Mouse (Mus musculus): Measurements from ENCODE around the gene Esp4. TPM values are rescaled to one million over a fixed set of nuclear protein-coding genes. Genes with fewer than 3 reads are reported as not detected.
"Not testable (repeated sequence)": the region's sequence is repeated elsewhere in the genome, so short reads cannot be mapped to it uniquely, and the experiment has no call there.

Gene Esp4
- polyA plus RNA-seq (2016; fragmentation: Nextera tagmentation; extraction: Ambion mirVana), result not detected in 2 replicates

- H3K36me3 ChIP-seq, result no peaks in the 10 kb centered on the region
- no peaks in the 10 kb centered on the region for H3K27me3 ChIP-seq (replicated peaks)
- H3K27ac ChIP-seq (ENCODE audit: poor library complexity, severe bottlenecking), result no peak within 1 kb of the TSS
- H3K4me3 ChIP-seq, result no peak within 1 kb of the TSS
- no peaks in the 10 kb centered on the region for H3K4me1 ChIP-seq (replicated peaks)
- no peak for ATAC-seq (ENCODE audit: insufficient number of reproducible peaks, low FRiP score)
- H3K9ac ChIP-seq, result no peak within 1 kb of the TSS
- no peaks in the 10 kb centered on the region for H3K9me3 ChIP-seq (replicated peaks)
- no peak within 1 kb of the TSS for H3K4me2 ChIP-seq
Observed at GRCm38 (mm10) chr17:40598294-40598693, at the start of gene Esp4. TSS of gene Esp4 (plus strand) at chr17:40598594.

- no peak overlapping the region for H3K9ac ChIP-seq
- no peak overlapping the region for H3K27ac ChIP-seq (ENCODE audit: poor library complexity, severe bottlenecking)
- H3K27me3 ChIP-seq (replicated peaks), result no peaks in the 10 kb centered on the region
- no peaks in the 10 kb centered on the region for H3K36me3 ChIP-seq
- H3K4me3 ChIP-seq, result no peak overlapping the region
- H3K4me1 ChIP-seq (replicated peaks), result no peaks in the 10 kb centered on the region
- 60% methylated on average over 1 of the region's 1 CpGs for WGBS
- 0 out of 2 replicates have a peak, but pooled peaks cover 7% of the 10 kb centered on the region for H3K9me3 ChIP-seq (replicated peaks)
- H3K4me2 ChIP-seq, result no peak overlapping the region
- ATAC-seq (ENCODE audit: insufficient number of reproducible peaks, low FRiP score), result no peak
Observed at GRCm38 (mm10) chr17:40553470-40553869, 44.9 kb upstream of the Esp4 start.

GRCm38 (mm10) chr17:40561207-40561606, 37.2 kb upstream of the Esp4 start, which contains the start of gene Esp6:
TSS of gene Esp6 (plus strand) at chr17:40561507.
- 0 out of 2 replicates have a peak, but pooled peaks cover under 1% of the 10 kb centered on the region for H3K9me3 ChIP-seq (replicated peaks)
- WGBS, result 74% methylated on average over 5 of the region's 5 CpGs
- H3K4me2 ChIP-seq, result no peak within 1 kb of the TSS
- ATAC-seq (ENCODE audit: insufficient number of reproducible peaks, low FRiP score), result no peak
- H3K27ac ChIP-seq (ENCODE audit: poor library complexity, severe bottlenecking), result no peak within 1 kb of the TSS
- no peak within 1 kb of the TSS for H3K4me3 ChIP-seq
- no peaks in the 10 kb centered on the region for H3K4me1 ChIP-seq (replicated peaks)
- no peaks in the 10 kb centered on the region for H3K36me3 ChIP-seq
- H3K9ac ChIP-seq, result no peak within 1 kb of the TSS
- no peaks in the 10 kb centered on the region for H3K27me3 ChIP-seq (replicated peaks)

GRCm38 (mm10) chr17:40583906-40584305, 14.5 kb upstream of the Esp4 start:
- not testable (repeated sequence) for H3K27ac ChIP-seq (ENCODE audit: poor library complexity, severe bottlenecking); H3K9ac ChIP-seq; H3K27me3 ChIP-seq (replicated peaks); H3K4me3 ChIP-seq; H3K4me2 ChIP-seq; H3K36me3 ChIP-seq; H3K4me1 ChIP-seq (replicated peaks); ATAC-seq (ENCODE audit: insufficient number of reproducible peaks, low FRiP score); H3K9me3 ChIP-seq (replicated peaks)
- 40% methylated on average over 6 of the region's 6 CpGs for WGBS

- H3K36me3 ChIP-seq, result no peaks in the 10 kb centered on the region
- no peaks in the 10 kb centered on the region for H3K27me3 ChIP-seq (replicated peaks)
- no peaks in the 10 kb centered on the region for H3K4me1 ChIP-seq (replicated peaks)
- no peak overlapping the region for H3K4me3 ChIP-seq
- no peak for ATAC-seq (ENCODE audit: insufficient number of reproducible peaks, low FRiP score)
- no peak overlapping the region for H3K27ac ChIP-seq (ENCODE audit: poor library complexity, severe bottlenecking)
- H3K4me2 ChIP-seq, result no peak overlapping the region
- no peaks in the 10 kb centered on the region for H3K9me3 ChIP-seq (replicated peaks)
- H3K9ac ChIP-seq, result no peak overlapping the region
Observed at GRCm38 (mm10) chr17:40591297-40591696, 7.1 kb upstream of the Esp4 start.

GRCm38 (mm10) chr17:40631775-40632174, 33.4 kb downstream of the Esp4 start, which contains the start of gene Esp3:
TSS of gene Esp3 (plus strand) at chr17:40632075.
- not testable (repeated sequence) for H3K4me3 ChIP-seq; H3K27ac ChIP-seq (ENCODE audit: poor library complexity, severe bottlenecking); H3K9ac ChIP-seq; H3K4me2 ChIP-seq; ATAC-seq (ENCODE audit: insufficient number of reproducible peaks, low FRiP score); H3K4me1 ChIP-seq (replicated peaks); H3K27me3 ChIP-seq (replicated peaks); H3K36me3 ChIP-seq; H3K9me3 ChIP-seq (replicated peaks)
- 75% methylated on average over 1 of the region's 1 CpGs for WGBS

Other genes starting within 250 kb of the Esp4 start
- not detected in 2 replicates for gene Esp8, start 78.6 kb upstream of the Esp4 start, polyA plus RNA-seq (2016; fragmentation: Nextera tagmentation; extraction: Ambion mirVana)
- not detected in 2 replicates for gene Esp6, start 37.1 kb upstream of the Esp4 start, polyA plus RNA-seq (2016; fragmentation: Nextera tagmentation; extraction: Ambion mirVana)
- not detected in 2 replicates for gene Esp3, start 33.5 kb downstream of the Esp4 start, polyA plus RNA-seq (2016; fragmentation: Nextera tagmentation; extraction: Ambion mirVana)
- not detected in 2 replicates for gene Esp1, start 128.5 kb downstream of the Esp4 start, polyA plus RNA-seq (2016; fragmentation: Nextera tagmentation; extraction: Ambion mirVana)
- gene Crisp2, start 208.4 kb downstream of the Esp4 start, polyA plus RNA-seq (2016; fragmentation: Nextera tagmentation; extraction: Ambion mirVana), result not detected in 2 replicates
- gene Rhag, start 212.5 kb downstream of the Esp4 start, polyA plus RNA-seq (2016; fragmentation: Nextera tagmentation; extraction: Ambion mirVana), result 9.7 and 14.1 TPM in 2 replicates